Mouse (Mus musculus): ENCODE data around the gene Lrrc10.
"Not testable (repeated sequence)": the region's sequence is repeated elsewhere in the genome, so short reads cannot be mapped to it uniquely, and the experiment has no call there.

The Lrrc10 gene

GRCm38 (mm10) chr10:117045175-117046056 is at the start of gene Lrrc10:
Lrrc10 (plus strand) TSS chr10:117045341.
- DNase-seq: peak; percentile 54

DNA sequence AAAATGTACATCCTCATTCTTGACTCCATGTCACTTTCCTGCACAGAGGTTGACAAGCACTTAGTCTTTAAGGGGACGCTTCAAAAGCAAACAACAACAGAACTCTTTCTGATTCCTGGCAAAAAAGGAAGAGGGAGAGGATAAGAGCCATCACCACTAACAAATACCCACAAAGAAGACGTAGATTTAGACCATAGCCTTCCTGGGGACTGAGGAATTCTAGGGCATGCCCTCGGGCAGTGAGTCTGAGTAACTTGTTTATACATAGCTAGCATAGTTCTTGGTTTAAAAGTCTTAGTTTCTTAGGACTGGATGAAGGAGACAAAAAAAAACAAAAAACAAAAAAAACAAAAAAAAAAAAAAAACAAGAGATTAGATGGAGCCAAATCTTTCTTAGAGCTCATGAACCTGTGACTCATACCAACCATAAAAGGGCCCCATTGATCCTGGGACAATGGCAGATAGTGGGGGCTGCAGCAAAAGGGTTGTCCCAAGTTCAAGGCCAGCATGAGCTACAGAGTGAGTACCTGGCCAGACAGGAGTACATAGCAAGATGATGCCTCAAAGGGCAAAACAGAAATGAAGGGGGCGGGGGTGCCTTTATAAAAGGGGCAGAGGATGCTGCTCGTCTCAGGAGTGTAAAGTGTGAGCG is 49.4 kb upstream of the Lrrc10 start:
- DNase-seq: no peak

DNA sequence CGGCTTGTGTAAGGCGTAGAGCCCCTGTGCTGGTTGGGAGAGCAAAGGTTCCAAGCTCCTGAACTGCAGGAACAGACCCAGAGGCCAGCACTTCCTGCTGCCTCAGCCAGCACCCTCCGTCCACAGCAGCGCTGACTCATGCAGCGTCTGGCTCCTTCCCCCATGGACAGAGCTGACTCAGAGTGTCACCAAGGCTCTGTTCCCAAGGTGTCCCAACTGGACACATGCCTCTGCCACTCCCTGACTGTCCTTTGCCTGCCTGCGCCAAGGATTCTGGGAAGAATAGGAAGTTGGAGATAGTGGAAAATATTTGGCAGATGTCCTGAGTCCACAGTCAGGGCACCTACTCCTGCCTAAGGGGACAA is 48.9 kb upstream of the Lrrc10 start:
- no peak for DNase-seq

DNA sequence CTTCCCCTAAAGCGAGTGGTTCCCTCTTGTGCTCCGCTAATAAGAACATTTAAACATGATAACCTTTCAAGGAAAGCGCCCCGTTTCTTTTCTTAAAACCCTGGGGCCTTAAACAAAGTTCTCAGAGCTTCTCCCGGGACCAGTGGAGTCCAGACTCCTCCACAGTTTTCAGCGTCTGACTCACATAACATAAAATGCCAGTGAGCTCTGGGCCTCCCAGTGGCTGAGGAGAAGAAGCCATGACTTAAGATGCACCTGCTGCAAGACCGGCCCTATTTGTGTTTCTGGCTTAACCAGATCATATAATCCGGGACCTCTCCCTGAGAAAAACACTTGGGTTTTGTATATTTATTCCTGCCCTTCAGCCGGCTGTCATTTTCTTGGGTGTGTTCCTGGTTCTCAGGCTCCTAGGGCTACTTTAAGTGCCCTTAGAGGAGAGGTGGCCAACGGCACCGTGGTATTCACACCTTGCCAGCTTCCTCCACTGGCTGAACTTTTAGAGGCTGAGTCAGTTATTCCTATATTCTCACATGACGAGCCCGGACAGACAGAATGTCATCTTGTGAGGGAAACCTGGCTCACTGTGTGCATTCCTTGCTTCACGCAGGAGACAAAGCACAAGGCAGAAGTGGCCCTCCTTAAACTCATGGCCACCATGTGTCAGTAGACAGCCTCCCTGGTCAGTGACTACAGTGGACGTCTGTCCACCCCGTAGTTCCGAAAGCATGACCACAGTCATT is 46.3 kb upstream of the Lrrc10 start:
- no peak for DNase-seq

- DNase-seq: no peak
These were observed 44.2 kb upstream of the Lrrc10 start for GRCm38 (mm10) chr10:117000975-117001374.

DNA sequence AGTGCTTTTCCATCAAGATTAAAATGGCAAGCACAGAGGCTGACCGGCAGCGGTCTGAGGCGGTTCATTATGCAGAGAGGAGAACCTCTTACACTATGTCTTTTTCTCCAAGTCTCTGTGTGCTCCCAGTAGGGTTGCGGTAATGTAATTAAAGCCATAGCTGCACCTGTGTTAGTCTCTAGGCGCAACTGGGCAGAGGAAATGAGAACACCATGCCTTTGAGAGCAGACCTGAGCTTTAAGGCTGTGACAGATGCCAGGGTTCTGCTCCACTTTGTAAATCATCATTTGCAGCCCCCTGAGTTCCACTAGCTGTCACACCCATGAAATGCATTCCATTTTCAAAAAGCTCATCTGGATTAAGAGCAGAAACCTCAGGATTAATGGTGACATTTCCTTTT is 40.4 kb upstream of the Lrrc10 start:
- no peak for DNase-seq

- no peak for DNase-seq
These were observed 39.3 kb upstream of the Lrrc10 start for GRCm38 (mm10) chr10:117005707-117006464.

- no peak for DNase-seq
These were observed 35.5 kb upstream of the Lrrc10 start for GRCm38 (mm10) chr10:117009691-117010090.

DNA sequence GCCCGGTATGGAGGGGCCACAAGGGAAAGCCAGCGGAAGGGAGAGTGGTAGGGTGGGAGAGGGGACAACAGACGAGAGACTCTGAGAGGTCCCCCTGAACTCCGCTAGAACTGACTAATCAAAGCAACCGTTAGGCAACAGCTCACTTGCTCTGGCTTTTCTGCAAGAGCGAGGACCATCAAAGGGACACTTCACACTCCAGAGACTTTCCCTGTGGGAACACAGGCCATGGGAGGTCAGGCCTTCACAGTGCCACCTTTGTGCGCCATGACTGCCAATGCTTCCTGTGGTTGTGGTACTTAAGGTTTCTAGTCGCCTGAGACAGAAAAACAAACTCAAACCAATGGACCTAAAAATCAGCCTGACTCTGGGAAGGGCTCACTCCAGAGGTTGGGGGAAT is 34.1 kb upstream of the Lrrc10 start:
- no peak for DNase-seq

DNA sequence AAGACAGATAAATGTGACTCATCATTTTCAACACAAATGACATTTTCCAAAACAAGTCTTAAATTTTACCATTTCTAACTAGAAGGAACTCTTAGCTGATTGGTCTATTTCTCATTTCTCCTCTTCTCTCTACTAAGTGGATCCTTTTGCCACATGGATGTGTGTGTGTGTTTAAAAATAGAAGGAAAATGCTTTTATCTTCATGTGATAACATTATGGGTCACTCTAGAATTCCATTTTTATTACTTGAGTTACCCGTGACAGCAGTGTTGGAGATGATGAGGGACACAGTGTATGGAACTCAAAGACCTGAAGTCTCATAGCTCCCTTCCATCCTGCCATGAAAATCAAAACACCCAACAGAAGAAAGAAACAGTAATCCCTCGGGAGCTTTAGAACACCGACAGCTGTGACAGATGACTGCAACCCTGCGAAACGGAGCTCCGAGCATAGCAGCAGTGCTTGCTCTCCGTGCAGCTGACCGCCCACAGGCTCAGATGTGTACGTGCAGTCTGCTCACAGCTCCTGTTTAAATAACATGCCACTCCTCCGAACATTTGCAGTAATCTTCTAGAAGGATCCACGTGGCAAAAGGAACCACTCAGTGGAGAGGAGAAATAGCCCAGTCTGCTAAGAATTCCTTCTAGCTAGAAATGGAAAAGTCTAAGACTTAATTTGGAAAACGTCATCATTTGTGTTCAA is 31.3 kb upstream of the Lrrc10 start:
- DNase-seq: peak; percentile 79

DNA sequence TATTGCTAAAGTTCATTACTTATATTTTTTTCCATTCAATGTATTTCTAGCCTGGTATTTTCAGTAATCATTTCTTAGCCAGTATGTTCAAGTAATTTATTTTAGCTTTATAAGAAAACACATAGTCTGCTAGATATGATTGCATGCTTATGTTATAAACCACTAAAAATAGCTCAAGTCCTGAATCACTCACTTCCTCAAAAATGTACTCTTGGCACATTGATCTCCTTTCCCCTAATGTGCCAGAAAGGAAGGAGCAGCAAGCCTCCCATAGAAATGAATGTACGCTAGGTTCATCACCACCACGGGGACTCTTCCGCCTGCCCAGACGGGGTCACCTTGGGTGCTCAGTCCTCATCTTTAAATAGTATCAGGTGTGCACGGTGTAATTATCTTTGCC is 30.6 kb upstream of the Lrrc10 start:
- no peak for DNase-seq

- no peak for DNase-seq
These were observed 26.8 kb upstream of the Lrrc10 start for GRCm38 (mm10) chr10:117018281-117018840.

- peak; percentile 86 for DNase-seq
These were observed 24.0 kb upstream of the Lrrc10 start for GRCm38 (mm10) chr10:117021020-117021754.

DNA sequence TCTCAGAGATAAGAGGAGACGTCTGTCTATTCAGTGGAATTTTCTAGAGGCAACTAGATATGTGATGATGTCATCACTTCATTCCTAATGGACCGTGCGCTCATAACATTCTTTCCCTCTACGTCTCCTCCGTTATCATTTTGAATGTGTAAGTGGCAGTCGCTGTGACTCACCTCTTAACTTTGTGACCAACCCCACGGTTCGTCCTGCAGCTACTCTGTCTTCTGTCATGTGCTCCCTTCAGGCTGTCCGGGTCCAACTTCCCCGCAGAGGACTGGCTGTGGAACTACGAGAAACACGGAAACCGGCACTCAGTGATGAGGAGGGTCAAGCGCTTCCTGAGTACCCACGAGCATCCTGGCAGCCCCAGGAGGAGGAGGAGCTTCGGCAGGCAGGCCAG is 21.4 kb upstream of the Lrrc10 start:
- no peak for DNase-seq

- not testable (repeated sequence) for DNase-seq
These were observed 19.4 kb upstream of the Lrrc10 start for GRCm38 (mm10) chr10:117025776-117026175.

DNA sequence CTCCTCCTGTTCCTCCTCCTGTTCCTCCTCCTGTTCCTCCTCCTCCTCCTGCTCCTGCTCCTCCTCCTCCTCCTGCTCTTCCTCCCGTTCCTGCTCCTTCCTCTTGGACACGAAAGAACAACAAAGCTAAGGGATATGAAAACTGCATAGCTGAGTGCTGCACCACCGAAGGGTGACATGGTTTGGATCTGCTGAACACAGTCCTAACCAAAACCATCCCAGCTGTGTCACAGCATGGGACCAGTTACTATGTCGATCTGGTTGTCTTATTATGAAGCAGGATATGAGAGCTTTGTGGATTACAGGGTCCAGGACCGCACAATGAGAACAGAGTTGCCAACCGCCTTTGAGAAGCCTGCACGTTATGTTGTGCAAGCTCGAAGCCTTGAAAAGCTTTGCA is 19.0 kb upstream of the Lrrc10 start:
- no peak for DNase-seq

- no peak for DNase-seq
These were observed 14.0 kb upstream of the Lrrc10 start for GRCm38 (mm10) chr10:117031160-117031559.

DNA sequence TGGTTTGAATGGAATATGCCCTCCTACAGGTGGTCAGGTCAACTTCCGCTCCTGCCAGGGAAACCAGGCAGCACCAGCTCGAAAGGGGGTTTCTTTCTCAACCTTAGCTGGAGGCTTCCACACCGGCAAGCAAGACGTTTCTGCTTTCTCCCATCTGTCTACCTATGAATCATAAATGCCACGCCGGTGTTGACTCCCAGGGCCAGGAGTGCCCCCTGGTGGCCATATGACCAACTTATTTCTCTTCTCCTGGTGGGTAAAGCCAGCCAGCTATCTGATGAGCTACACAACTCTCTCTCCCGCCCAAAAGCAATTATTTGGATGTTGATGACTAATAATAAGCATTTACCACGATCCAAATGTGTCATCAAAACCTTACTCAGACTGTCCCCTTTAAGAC is 11.4 kb upstream of the Lrrc10 start:
- DNase-seq: peak; percentile 89

GRCm38 (mm10) chr10:117040355-117040754 is 4.8 kb upstream of the Lrrc10 start:
- peak; percentile 61 for DNase-seq

GRCm38 (mm10) chr10:117042295-117042694 is 2.8 kb upstream of the Lrrc10 start:
- DNase-seq: no peak

DNA sequence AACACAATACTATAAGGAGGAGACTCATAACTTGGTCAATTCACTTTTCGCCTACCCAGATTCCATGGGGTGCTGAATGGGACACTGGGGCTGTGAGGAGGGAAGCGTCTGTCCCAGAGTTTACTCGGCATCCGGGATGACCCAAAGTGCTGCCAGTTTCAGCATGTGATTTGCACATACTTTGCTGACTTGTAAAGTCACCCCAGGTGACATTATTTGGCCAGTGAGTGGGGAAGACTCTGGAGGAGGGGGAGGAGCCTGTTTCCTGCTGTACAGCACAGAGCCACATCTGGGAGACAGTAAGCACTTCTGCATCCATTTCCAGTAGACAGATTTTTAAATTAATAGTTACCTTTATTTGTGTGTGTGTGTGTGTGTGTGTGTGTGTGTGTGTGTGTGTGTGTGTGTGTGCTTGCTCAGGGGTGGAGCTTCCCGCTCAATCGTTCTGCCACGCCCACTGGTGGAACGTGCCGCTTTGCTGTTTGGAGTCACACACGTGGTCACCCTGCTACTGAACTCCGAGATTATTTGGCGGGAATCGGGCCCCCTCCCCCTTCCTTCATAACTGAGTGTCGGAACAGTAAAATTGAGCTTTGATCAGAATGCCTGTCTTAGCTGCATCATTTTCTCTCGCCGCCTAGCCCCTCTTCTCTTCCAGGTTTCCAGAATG is 1.5 kb upstream of the Lrrc10 start:
- DNase-seq: not testable (repeated sequence)
